Mouse (Mus musculus): ENCODE measurements around the gene Kcnk13. TPM values are rescaled to one million over a fixed set of nuclear protein-coding genes. Genes with fewer than 3 reads are reported as not detected.

Kcnk13 gene
- polyA plus RNA-seq, 1 experiment = not detected

GRCm38 (mm10) chr12:100062584-100062983, 98.3 kb downstream of the Kcnk13 start:
- no peak overlapping the region for H3K27ac ChIP-seq (ENCODE audit: insufficient read depth, low read length)
- no peaks in the 10 kb centered on the region for H3K27me3 ChIP-seq (ENCODE audit: control insufficient read depth, insufficient read depth, low read length, poor library complexity, severe bottlenecking)
- no peaks in the 10 kb centered on the region for H3K4me1 ChIP-seq (ENCODE audit: control insufficient read depth, insufficient read depth, low read length)
- H3K9me3 ChIP-seq (replicated peaks; ENCODE audit: control insufficient read depth, insufficient read depth, low read length, poor library complexity, severe bottlenecking) = no peaks in the 10 kb centered on the region
- H3K4me3 ChIP-seq (ENCODE audit: low read depth, low read length) = no peak overlapping the region
- H3K36me3 ChIP-seq (ENCODE audit: control insufficient read depth, insufficient read depth, low read length, poor library complexity, severe bottlenecking) = no peaks in the 10 kb centered on the region
- TF ChIP-seq EP300 (IDR thresholded peaks at IDR 0.05; ENCODE audit: insufficient read depth, low read depth, low read length) = no peak
- TF ChIP-seq POLR2A (IDR thresholded peaks at IDR 0.05; ENCODE audit: insufficient read depth, low read length) = no peak
- TF ChIP-seq CTCF (IDR thresholded peaks at IDR 0.05; ENCODE audit: low read depth, low read length) = no peak
- no peak overlapping the region for H3K9ac ChIP-seq (ENCODE audit: low read depth, poor library complexity, severe bottlenecking)

- Histone ChIP-seq H3K36me3 (ENCODE audit: control insufficient read depth, insufficient read depth, low read length, poor library complexity, severe bottlenecking) (no peaks in the 10 kb centered on the region), H3K27me3 (ENCODE audit: control insufficient read depth, insufficient read depth, low read length, poor library complexity, severe bottlenecking) (no peaks in the 10 kb centered on the region), H3K4me1 (ENCODE audit: control insufficient read depth, insufficient read depth, low read length) (no peaks in the 10 kb centered on the region), H3K27ac (ENCODE audit: insufficient read depth, low read length) (no peak overlapping the region), H3K9ac (ENCODE audit: low read depth, poor library complexity, severe bottlenecking) (no peak overlapping the region), H3K4me3 (ENCODE audit: low read depth, low read length) (no peak overlapping the region), H3K9me3 (replicated peaks; ENCODE audit: control insufficient read depth, insufficient read depth, low read length, poor library complexity, severe bottlenecking) (no peaks in the 10 kb centered on the region)
- TF ChIP-seq POLR2A (IDR thresholded peaks at IDR 0.05; ENCODE audit: insufficient read depth, low read length) = no peak
- no peak for TF ChIP-seq EP300 (IDR thresholded peaks at IDR 0.05; ENCODE audit: insufficient read depth, low read depth, low read length)
- TF ChIP-seq CTCF (IDR thresholded peaks at IDR 0.05; ENCODE audit: low read depth, low read length) = no peak
Measured at GRCm38 (mm10) chr12:100065109-100065508, 100.8 kb downstream of the Kcnk13 start.

GRCm38 (mm10) chr12:100067477-100067876, 103.2 kb downstream of the Kcnk13 start:
- H3K27me3 ChIP-seq (ENCODE audit: control insufficient read depth, insufficient read depth, low read length, poor library complexity, severe bottlenecking) = no peaks in the 10 kb centered on the region
- TF ChIP-seq POLR2A (IDR thresholded peaks at IDR 0.05; ENCODE audit: insufficient read depth, low read length) = no peak
- no peak for TF ChIP-seq EP300 (IDR thresholded peaks at IDR 0.05; ENCODE audit: insufficient read depth, low read depth, low read length)
- TF ChIP-seq CTCF (IDR thresholded peaks at IDR 0.05; ENCODE audit: low read depth, low read length) = no peak

GRCm38 (mm10) chr12:100073201-100073672, 108.9 kb downstream of the Kcnk13 start:
- Histone ChIP-seq H3K4me1 (ENCODE audit: control insufficient read depth, insufficient read depth, low read length) (no peaks in the 10 kb centered on the region), H3K4me3 (ENCODE audit: low read depth, low read length) (no peak overlapping the region), H3K27ac (ENCODE audit: insufficient read depth, low read length) (no peak overlapping the region)

More at GRCm38 (mm10) chr12:100067477-100067876, 103.2 kb downstream of the Kcnk13 start:
- no peaks in the 10 kb centered on the region for H3K36me3 ChIP-seq (ENCODE audit: control insufficient read depth, insufficient read depth, low read length, poor library complexity, severe bottlenecking)
- H3K4me1 ChIP-seq (ENCODE audit: control insufficient read depth, insufficient read depth, low read length) = no peaks in the 10 kb centered on the region
- H3K9me3 ChIP-seq (replicated peaks; ENCODE audit: control insufficient read depth, insufficient read depth, low read length, poor library complexity, severe bottlenecking) = no peaks in the 10 kb centered on the region
- no peak overlapping the region for H3K4me3 ChIP-seq (ENCODE audit: low read depth, low read length)
- no peak overlapping the region for H3K9ac ChIP-seq (ENCODE audit: low read depth, poor library complexity, severe bottlenecking)
- no peak overlapping the region for H3K27ac ChIP-seq (ENCODE audit: insufficient read depth, low read length)

GRCm38 (mm10) chr12:100075715-100076114, 111.4 kb downstream of the Kcnk13 start:
- Histone ChIP-seq H3K27ac (ENCODE audit: insufficient read depth, low read length) (no peak overlapping the region), H3K27me3 (ENCODE audit: control insufficient read depth, insufficient read depth, low read length, poor library complexity, severe bottlenecking) (no peaks in the 10 kb centered on the region), H3K4me1 (ENCODE audit: control insufficient read depth, insufficient read depth, low read length) (no peaks in the 10 kb centered on the region), H3K9ac (ENCODE audit: low read depth, poor library complexity, severe bottlenecking) (no peak overlapping the region), H3K36me3 (ENCODE audit: control insufficient read depth, insufficient read depth, low read length, poor library complexity, severe bottlenecking) (no peaks in the 10 kb centered on the region), H3K4me3 (ENCODE audit: low read depth, low read length) (no peak overlapping the region), H3K9me3 (replicated peaks; ENCODE audit: control insufficient read depth, insufficient read depth, low read length, poor library complexity, severe bottlenecking) (no peaks in the 10 kb centered on the region)
- no peak for TF ChIP-seq CTCF (IDR thresholded peaks at IDR 0.05; ENCODE audit: low read depth, low read length)
- TF ChIP-seq POLR2A (IDR thresholded peaks at IDR 0.05; ENCODE audit: insufficient read depth, low read length) = no peak
- TF ChIP-seq EP300 (IDR thresholded peaks at IDR 0.05; ENCODE audit: insufficient read depth, low read depth, low read length) = no peak

More at GRCm38 (mm10) chr12:100073201-100073672, 108.9 kb downstream of the Kcnk13 start:
- no peak overlapping the region for H3K9ac ChIP-seq (ENCODE audit: low read depth, poor library complexity, severe bottlenecking)
- no peaks in the 10 kb centered on the region for H3K27me3 ChIP-seq (ENCODE audit: control insufficient read depth, insufficient read depth, low read length, poor library complexity, severe bottlenecking)
- H3K9me3 ChIP-seq (replicated peaks; ENCODE audit: control insufficient read depth, insufficient read depth, low read length, poor library complexity, severe bottlenecking) = no peaks in the 10 kb centered on the region
- TF ChIP-seq POLR2A (IDR thresholded peaks at IDR 0.05; ENCODE audit: insufficient read depth, low read length) (no peak), EP300 (IDR thresholded peaks at IDR 0.05; ENCODE audit: insufficient read depth, low read depth, low read length) (no peak), CTCF (IDR thresholded peaks at IDR 0.05; ENCODE audit: low read depth, low read length) (no peak)
- no peaks in the 10 kb centered on the region for H3K36me3 ChIP-seq (ENCODE audit: control insufficient read depth, insufficient read depth, low read length, poor library complexity, severe bottlenecking)

GRCm38 (mm10) chr12:100079636-100080286, 115.5 kb downstream of the Kcnk13 start:
- Histone ChIP-seq H3K36me3 (ENCODE audit: control insufficient read depth, insufficient read depth, low read length, poor library complexity, severe bottlenecking) (no peaks in the 10 kb centered on the region), H3K27ac (ENCODE audit: insufficient read depth, low read length) (no peak overlapping the region), H3K4me3 (ENCODE audit: low read depth, low read length) (no peak overlapping the region), H3K27me3 (ENCODE audit: control insufficient read depth, insufficient read depth, low read length, poor library complexity, severe bottlenecking) (no peaks in the 10 kb centered on the region), H3K9ac (ENCODE audit: low read depth, poor library complexity, severe bottlenecking) (no peak overlapping the region), H3K9me3 (replicated peaks; ENCODE audit: control insufficient read depth, insufficient read depth, low read length, poor library complexity, severe bottlenecking) (no peaks in the 10 kb centered on the region), H3K4me1 (ENCODE audit: control insufficient read depth, insufficient read depth, low read length) (no peaks in the 10 kb centered on the region)
- no peak for TF ChIP-seq EP300 (IDR thresholded peaks at IDR 0.05; ENCODE audit: insufficient read depth, low read depth, low read length)
- TF ChIP-seq POLR2A (IDR thresholded peaks at IDR 0.05; ENCODE audit: insufficient read depth, low read length) = no peak
- no peak for TF ChIP-seq CTCF (IDR thresholded peaks at IDR 0.05; ENCODE audit: low read depth, low read length)

Measured in ES-Bruce4 (cell line).